Mouse (Mus musculus) spleen, adult 2 months (tissue): ENCODE data around the gene Dstn.

Experiments
- CTCF ChIP-seq: fragments of 200-500 bp; IDR thresholded peaks from 2 replicates; pipeline ENCODE4 v1.5.1; 2011; ENCODE audit warnings: mild to moderate bottlenecking, inconsistent platforms; ENCODE audit not compliant: insufficient read depth, insufficient read length, insufficient replicate concordance; ENCODE audit errors: extremely low read depth
- POLR2A ChIP-seq: fragments of 200-500 bp; IDR thresholded peaks from 2 replicates; pipeline ENCODE4 v1.6.1; 2011; ENCODE audit warnings: low read depth, low read length, inconsistent platforms

- no peak for TF ChIP-seq POLR2A
- no peak for TF ChIP-seq CTCF
These were observed 55.7 kb downstream of the Dstn start for GRCm38 (mm10) chr2:143970841-143971240.
